ENCODE assay signal across 8 mouse cellular contexts in the genomic region with DNA sequence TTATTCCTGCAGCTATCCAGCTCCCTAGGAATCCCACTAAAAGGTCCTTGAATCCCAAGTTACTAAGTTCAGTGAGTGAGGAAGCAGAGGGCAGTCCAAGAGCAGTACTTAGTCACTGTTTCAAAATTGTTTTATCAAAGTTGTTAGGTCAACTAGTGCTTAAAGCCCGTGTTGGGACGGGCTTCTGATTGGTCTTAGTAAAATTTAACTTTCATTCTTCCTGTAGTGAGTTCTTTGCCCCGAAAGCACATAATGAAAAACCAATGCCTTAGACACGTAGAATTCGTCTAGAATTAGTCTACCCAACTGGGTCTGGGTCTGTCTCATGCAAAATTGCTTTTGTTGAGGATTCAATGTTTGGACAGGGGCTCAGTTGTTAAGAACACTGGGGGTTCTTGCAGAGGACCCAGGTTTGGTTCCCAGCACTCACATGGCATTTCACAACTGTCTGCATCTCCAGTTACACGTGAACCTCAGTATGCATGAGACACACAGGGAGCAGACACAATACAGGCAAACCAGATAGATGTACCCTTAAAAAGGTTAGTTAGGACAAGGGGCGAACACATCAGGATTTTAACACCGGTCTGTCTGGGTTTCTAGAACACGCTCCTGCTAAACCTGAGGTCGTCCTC. TPM values are rescaled to one million over a fixed set of nuclear protein-coding genes. Genes with fewer than 3 reads are reported as not detected.
DNase-seq lines count a peak whose midpoint lies in the region; ATAC-seq and TF ChIP-seq lines count a peak whose summit lies in the region.

No protein-coding gene starts in this region.

- no peak for DNase-seq in lung, postnatal 25 days (ENCODE audit: low spot score)
- no peak for DNase-seq in midbrain, postnatal 0 days (ENCODE audit: low spot score)
- no peak for DNase-seq in spleen, postnatal 4 days (ENCODE audit: low spot score in 2 of 2)
- no peak for DNase-seq in thymus, postnatal 4 days
- no peak for DNase-seq in cerebellum, adult 11 months

- no peaks in the 10 kb centered on the region for H3K9me3 ChIP-seq in lung, embryonic 15.5 days
- H3K9me3 ChIP-seq in kidney, embryonic 15.5 days (replicated peaks), result no peaks in the 10 kb centered on the region
- no peaks in the 10 kb centered on the region for H3K9me3 ChIP-seq in midbrain, postnatal 0 days (ENCODE audit: low read length)

- peak; percentile 23 for ATAC-seq in lung, embryonic 15.5 days (ENCODE audit: borderline replicate concordance, extremely low read depth, low FRiP score, low TSS enrichment)
- peak; percentile 23 for ATAC-seq in erythroid progenitor cell, adult 5-6 weeks (replicated peaks; ENCODE audit: low FRiP score, poor library complexity, severe bottlenecking)
- peak; percentile 45 for ATAC-seq in kidney, embryonic 15.5 days (replicated peaks; ENCODE audit: low FRiP score)
- peak; percentile 50 for ATAC-seq in midbrain, postnatal 0 days (ENCODE audit: low FRiP score)

- 16% methylated on average over 10 of the region's 10 CpGs for WGBS in lung, embryonic 15.5 days
- WGBS in kidney, embryonic 15.5 days, result 23% methylated on average over 10 of the region's 10 CpGs
- 22% methylated on average over 10 of the region's 10 CpGs for WGBS in midbrain, postnatal 0 days

- peaks cover 24% of the 10 kb centered on the region for H3K4me1 ChIP-seq in lung, embryonic 15.5 days
- H3K4me1 ChIP-seq in kidney, embryonic 15.5 days, result peaks cover 18% of the 10 kb centered on the region
- H3K4me1 ChIP-seq in midbrain, postnatal 0 days (ENCODE audit: insufficient read depth, low read length), result peaks cover 6% of the 10 kb centered on the region; the same call in 1 of the 2 replicates

- H3K9ac ChIP-seq in lung, embryonic 15.5 days, result peak overlapping the region; percentile 53
- H3K9ac ChIP-seq in kidney, embryonic 15.5 days, result peak overlapping the region; percentile 97
- peak overlapping the region; percentile 64 for H3K9ac ChIP-seq in midbrain, postnatal 0 days (replicated peaks; ENCODE audit: low read length, poor library complexity, severe bottlenecking)

- H3K36me3 ChIP-seq in lung, embryonic 15.5 days, result peaks cover 7% of the 10 kb centered on the region; the same call in 1 of the 2 replicates
- H3K36me3 ChIP-seq in kidney, embryonic 15.5 days, result peaks cover 16% of the 10 kb centered on the region
- H3K36me3 ChIP-seq in midbrain, postnatal 0 days (ENCODE audit: insufficient read depth, low read length), result no peaks in the 10 kb centered on the region

- TF ChIP-seq CTCF in midbrain, postnatal 0 days (IDR thresholded peaks at IDR 0.05), result no peak

- peak overlapping the region; percentile 79 for H3K4me3 ChIP-seq in lung, embryonic 15.5 days
- peak overlapping the region; percentile 91 for H3K4me3 ChIP-seq in kidney, embryonic 15.5 days (replicated peaks)
- peak overlapping the region; percentile 96 for H3K4me3 ChIP-seq in midbrain, postnatal 0 days (ENCODE audit: low read depth, low read length)

- peak overlapping the region; percentile 74 for H3K27ac ChIP-seq in lung, embryonic 15.5 days
- peak overlapping the region; percentile 89 for H3K27ac ChIP-seq in kidney, embryonic 15.5 days
- peak overlapping the region; percentile 67 for H3K27ac ChIP-seq in midbrain, postnatal 0 days (ENCODE audit: low read depth, low read length)

- peak overlapping the region; percentile 57 for H3K4me2 ChIP-seq in lung, embryonic 15.5 days
- H3K4me2 ChIP-seq in kidney, embryonic 15.5 days, result peak overlapping the region; percentile 78
- peak overlapping the region; percentile 74 for H3K4me2 ChIP-seq in midbrain, postnatal 0 days (ENCODE audit: low read depth, low read length, poor library complexity, severe bottlenecking)

- no peaks in the 10 kb centered on the region for H3K27me3 ChIP-seq in lung, embryonic 15.5 days
- H3K27me3 ChIP-seq in kidney, embryonic 15.5 days, result no peaks in the 10 kb centered on the region
- no peaks in the 10 kb centered on the region for H3K27me3 ChIP-seq in midbrain, postnatal 0 days (ENCODE audit: insufficient read depth, low read length)

RNA-seq across cellular contexts. Expression of a gene that starts 0.7 kb away (rescaled TPM):
- 104 and 110 TPM in 2 replicates for polyA plus RNA-seq in lung, embryonic 15.5 days (2015; fragmentation: Nextera tagmentation; extraction: Ambion mirVana)
- 32.8 and 47.4 TPM in 2 replicates for total RNA-seq in erythroid progenitor cell, adult 5-6 weeks (2015; ENCODE audit: low replicate concordance)
- 14.5 and 15.7 TPM in 2 replicates for total RNA-seq in erythroid progenitor cell, adult 5-6 weeks (2017; ENCODE audit: low replicate concordance)
- 101 and 104 TPM in 2 replicates for polyA plus RNA-seq in kidney, embryonic 15.5 days (2015; fragmentation: Nextera tagmentation; extraction: Ambion mirVana)
- total RNA-seq in midbrain, postnatal 0 days (2014; rRNA removed), result 9.4 and 12.8 TPM in 2 replicates
- 78.9 and 84.3 TPM in 2 replicates for polyA plus RNA-seq in midbrain, postnatal 0 days (2015; fragmentation: Nextera tagmentation; extraction: Ambion mirVana)
